Mouse (Mus musculus) brain, embryonic 14.5 days (tissue): ENCODE results near the gene Slc12a1. TPM values are rescaled to one million over a fixed set of nuclear protein-coding genes. Genes with fewer than 3 reads are reported as not detected.

Experiments used
- DNase-seq: peaks from one replicate; pipeline ENCODE4 v3.0.0-alpha.2; 2011; ENCODE audit warnings: low read depth
- CTCF ChIP-seq: fragments of 200-500 bp; IDR thresholded peaks from 2 replicates; pipeline ENCODE4 v1.5.1; 2012; ENCODE audit warnings: inconsistent platforms, mild to moderate bottlenecking, moderate library complexity, borderline replicate concordance; ENCODE audit not compliant: insufficient read depth, insufficient read length; ENCODE audit errors: extremely low read depth
- POLR2A ChIP-seq: fragments of 200-500 bp; IDR thresholded peaks from 2 replicates; pipeline ENCODE4 v1.6.1; 2012; ENCODE audit warnings: mild to moderate bottlenecking, inconsistent platforms, borderline replicate concordance; ENCODE audit not compliant: poor library complexity, insufficient read depth, insufficient read length, severe bottlenecking; ENCODE audit errors: extremely low read depth
- polyA plus RNA-seq: library from polyadenylated mRNA; depleted of rRNA; stranded (reverse); fragments of >200 nt; gene quantifications from 2 replicates; pipeline ENCODE4 v1.2.3, GENCODE M21; 2012; rRNA removed

Gene Slc12a1
- polyA plus RNA-seq, 1 experiment: 0.11 TPM

DNA sequence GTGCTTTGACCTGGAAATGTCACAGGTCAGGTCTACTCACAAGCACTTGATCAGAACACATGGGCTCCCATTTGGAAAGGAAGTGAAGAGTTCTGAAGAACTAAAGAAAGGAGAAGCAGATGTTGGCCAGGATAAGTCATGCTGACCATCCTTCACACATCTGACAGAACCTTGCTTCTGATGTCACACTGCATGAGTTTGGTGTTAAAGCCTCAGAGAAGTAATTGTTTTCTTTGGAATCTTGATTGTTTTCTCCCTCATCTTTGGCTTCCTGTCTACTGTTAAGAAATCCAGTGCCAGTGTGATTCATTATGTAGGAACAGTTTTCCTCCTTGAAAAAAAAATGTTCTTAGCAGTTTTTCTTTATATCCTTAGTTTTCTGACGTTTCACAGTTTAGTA lies 116.6 kb downstream of the Slc12a1 start:
- no peak for DNase-seq
- TF ChIP-seq CTCF (no peak), POLR2A (no peak)

DNA sequence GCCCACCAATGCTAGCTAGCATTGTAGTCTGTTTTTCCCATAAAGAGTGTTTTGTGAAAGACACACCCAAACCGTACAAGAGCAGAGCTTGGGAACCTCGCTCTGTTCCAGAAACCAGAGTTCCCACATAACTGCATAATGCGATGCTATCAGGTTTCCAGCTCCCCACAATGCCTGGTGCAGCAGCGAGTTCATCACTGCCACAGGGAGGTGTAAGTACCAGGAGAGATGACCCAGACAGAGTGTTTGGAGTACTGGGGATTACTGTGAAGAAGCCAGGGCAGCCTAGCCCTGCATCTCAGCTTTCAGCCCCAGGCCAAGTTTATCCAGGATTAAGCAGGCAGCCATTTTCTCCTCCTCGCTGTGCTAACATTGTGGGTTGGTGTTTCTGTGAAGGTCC lies 123.3 kb downstream of the Slc12a1 start:
- TF ChIP-seq POLR2A (no peak), CTCF (no peak)

DNA sequence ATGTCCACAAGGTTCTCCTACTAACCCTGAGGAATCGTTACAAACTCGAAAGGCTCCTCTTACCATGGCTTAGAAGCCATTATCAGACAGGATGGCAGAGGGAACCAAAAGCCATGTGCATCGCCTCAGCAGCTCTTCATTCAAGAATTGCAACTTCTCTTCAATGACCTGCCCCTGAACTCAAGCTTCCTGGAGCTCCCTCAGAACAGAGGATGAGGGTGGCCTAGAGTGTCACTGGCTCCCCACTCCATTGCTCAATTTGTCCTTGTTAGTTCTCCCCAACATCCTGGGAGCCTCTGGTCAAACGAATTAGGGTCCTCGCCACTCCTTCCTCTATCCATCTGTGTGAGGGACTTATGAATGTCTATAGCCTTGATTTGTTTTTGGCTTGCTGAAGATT lies 124.4 kb downstream of the Slc12a1 start:
- TF ChIP-seq POLR2A: no peak
- TF ChIP-seq CTCF: no peak
- DNase-seq: no peak

More for the DNA sequence above, 123.3 kb downstream of the Slc12a1 start:
- DNase-seq: no peak

DNA sequence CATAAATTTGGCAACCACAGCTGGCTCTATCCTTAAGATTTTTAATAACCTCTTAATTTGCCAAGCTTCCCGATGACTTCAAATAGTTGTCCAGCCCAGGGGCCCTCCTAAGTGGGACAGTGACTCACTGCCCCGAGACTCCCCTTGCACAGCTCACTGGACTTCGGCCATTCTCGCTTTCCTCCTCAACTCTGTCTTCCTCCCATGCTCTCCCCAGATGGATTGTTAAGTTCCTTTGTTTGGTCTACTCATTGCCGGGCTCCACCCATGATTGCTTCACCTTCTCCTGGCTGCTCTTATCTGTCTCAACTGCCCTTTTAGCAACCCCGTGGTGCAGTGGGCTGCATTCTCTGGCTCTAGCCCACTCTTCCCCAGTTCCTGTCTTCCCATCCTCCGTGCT lies 126.2 kb downstream of the Slc12a1 start:
- TF ChIP-seq CTCF (no peak), POLR2A (no peak)
- DNase-seq: no peak

Other genes with a start within 250 kb of the Slc12a1 start
- gene Slc24a5, start 84.4 kb upstream of the Slc12a1 start, polyA plus RNA-seq: 1.4 and 1.5 TPM in 2 replicates
- 153 and 175 TPM in 2 replicates for gene Myef2, start 28.8 kb upstream of the Slc12a1 start, polyA plus RNA-seq
- gene Ctxn2, start 15.8 kb upstream of the Slc12a1 start, polyA plus RNA-seq: 1.9 and 3.1 TPM in 2 replicates
- gene Dut, start 94.7 kb downstream of the Slc12a1 start, polyA plus RNA-seq: 57.0 and 77.4 TPM in 2 replicates